Mouse (Mus musculus) adrenal gland, adult 8-10 months (tissue): ENCODE measurements at regions not wholly inside any gene's neighbourhood (a gene's known extent, or its start where the extent isn't known, plus 50 kb on each side); places are given as distances from the start of the nearest gene placed in this dataset.

Experiments
- DNase-seq: peaks from one replicate; pipeline ENCODE4 v3.0.0; 2022

- no peak for DNase-seq
Observed at GRCm38 (mm10) chr9:26575990-26576389, 157.5 kb upstream of the B3gat1 start.

DNA sequence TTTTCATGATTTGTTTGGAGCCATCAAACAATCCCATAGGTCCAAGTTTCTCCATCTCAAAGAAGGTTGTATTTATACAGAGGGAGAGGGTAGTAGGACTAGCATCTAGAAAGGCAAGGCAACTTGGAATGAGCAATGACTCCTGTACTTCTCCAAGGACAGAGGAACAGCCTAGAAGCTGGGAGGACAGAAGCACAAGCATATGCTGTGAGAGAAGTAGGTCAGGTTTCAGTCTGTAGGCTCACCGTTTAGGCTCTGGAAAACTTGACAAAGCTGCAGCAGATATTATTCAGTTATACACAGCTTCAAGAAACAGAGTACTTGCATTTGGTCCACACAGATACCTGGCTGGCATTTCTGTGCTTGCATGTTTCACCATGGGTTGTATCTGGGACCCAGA lies 131.5 kb upstream of the B3gat1 start:
- no peak for DNase-seq

GRCm38 (mm10) chr9:26604552-26604951 lies 129.0 kb upstream of the B3gat1 start:
- no peak for DNase-seq

DNA sequence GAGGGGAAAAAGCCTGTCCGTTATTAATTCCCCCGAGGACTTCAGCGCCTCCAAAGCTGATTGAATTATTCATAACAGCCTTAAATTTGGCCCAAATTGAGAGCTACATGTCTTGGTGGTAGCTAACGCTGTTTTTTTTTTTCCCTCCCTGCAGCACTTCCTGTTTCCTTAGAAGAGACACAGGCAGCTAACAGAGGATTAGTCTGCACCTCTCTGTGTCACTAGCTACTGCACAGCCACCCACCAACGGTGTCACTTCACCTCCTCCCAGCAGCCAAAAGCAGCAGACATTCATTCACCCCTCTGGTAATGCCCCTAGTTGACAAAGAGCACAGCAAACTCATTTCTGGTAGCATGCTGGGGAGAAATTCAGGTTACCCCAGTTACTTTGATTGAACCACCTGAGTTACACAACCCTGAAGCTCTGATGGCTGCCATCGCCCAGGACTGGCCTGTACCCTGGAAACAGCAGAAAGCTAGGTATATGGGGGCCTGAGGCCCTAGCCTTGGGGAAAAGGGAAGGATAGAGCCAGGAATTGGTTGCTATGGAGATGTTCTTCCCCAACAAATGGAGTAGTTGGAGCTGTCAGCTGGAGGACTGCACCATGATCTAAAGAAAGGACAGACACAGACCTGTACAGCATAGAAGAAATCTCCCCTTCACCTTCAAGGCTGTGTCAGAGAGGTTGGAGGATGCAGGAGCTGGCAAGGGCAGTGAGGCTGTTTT lies 121.7 kb upstream of the B3gat1 start:
- DNase-seq = peak; percentile 5

DNA sequence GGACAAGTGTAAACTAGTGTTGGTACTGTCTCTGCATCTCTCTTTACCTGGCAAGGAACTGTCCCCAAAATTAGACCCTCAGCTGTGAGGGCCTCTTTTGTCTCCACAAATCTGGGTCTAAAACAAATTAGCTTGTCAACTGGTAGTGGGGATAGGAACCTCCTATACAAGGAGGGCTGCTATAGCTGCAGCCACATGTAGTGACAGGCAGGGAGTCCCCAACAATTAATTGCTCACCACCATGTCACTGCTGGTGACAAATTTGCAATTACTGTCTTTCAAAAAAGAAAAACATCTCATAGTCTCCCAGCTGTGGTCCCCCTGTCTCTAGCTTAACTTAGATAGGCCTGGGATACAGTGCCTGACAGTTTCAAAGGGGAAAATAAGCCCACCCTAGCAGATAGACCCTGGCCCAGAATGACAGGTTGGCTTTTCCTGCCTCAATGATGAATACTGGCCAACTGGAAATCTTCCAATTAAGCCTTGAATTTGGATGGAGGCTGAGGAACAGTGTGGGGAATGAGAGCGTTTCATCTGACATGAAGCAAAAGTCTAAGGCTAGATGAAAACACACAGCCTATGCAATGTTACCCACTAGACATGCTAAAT lies 110.6 kb upstream of the B3gat1 start:
- no peak for DNase-seq

GRCm38 (mm10) chr9:26625171-26625937 lies 108.2 kb upstream of the B3gat1 start:
- DNase-seq = no peak

- no peak for DNase-seq
Observed at GRCm38 (mm10) chr9:26632891-26633650, 100.5 kb upstream of the B3gat1 start.

DNA sequence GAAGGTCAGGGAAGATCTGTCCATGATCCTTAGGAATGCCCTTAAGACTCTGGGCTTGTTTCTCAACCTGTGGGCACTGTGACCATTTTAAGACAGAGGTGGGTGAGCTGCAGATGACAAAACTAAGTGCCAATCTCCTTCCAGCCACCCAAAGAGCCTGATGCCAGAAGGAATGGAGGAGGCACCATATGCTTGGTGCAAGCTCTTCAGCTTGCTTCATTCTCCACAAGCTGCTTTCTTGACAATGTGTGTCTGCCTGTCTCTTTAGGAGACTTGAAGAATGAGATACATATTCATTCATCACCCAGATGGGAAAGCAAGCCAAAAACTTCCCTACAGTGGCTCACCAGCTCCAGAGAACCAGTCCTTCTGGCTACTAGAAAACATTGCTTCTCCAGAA lies 98.3 kb upstream of the B3gat1 start:
- DNase-seq = no peak

DNA sequence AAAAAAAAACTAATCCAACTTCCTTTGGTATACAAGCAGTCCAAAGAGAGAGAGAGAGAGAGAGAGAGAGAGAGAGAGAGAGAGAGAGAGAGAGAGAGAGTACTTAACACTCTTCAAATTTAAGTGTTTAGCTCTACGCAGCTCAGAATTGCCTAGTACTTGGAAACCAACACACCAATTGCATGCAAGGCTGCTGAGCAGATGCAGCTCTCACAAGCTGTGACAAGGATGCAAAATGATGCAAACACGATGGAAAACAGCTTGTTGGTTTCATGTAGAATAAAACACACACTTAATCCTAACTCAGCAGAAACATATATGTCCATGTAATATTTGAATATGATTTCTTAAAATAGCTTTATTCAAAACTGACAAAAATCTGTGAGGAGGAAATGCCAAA lies 94.9 kb upstream of the B3gat1 start:
- DNase-seq = no peak

- DNase-seq = no peak
Observed at GRCm38 (mm10) chr9:26642302-26642701, 91.2 kb upstream of the B3gat1 start.

- DNase-seq = no peak
Observed at GRCm38 (mm10) chr9:26642831-26643230, 90.7 kb upstream of the B3gat1 start.

GRCm38 (mm10) chr9:26649506-26649905 lies 84.0 kb upstream of the B3gat1 start:
- no peak for DNase-seq

- DNase-seq = no peak
Observed at GRCm38 (mm10) chr9:26652920-26653319, 80.6 kb upstream of the B3gat1 start.

DNA sequence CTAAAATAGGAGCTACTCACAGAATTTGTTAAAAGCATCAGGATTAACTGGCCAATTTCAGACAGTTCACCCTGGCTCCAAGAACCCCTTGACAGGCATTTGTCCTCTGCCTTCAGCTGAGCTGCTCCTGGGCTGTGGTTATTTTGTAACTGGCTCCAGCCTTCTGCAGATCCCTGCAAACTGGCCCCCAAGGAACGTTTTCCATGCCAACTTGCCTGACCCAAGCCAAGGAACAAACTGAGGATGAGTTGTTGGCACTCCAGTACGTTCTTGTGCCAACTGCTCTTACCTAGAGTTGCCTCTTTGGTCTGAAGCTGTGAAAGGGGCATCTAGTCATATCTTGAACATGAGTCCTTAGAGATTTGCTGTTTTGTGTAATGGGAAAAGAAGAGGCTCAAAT lies 74.2 kb upstream of the B3gat1 start:
- DNase-seq = no peak

GRCm38 (mm10) chr9:26663544-26663943 lies 70.0 kb upstream of the B3gat1 start:
- no peak for DNase-seq

- DNase-seq = no peak
Observed at GRCm38 (mm10) chr9:26667835-26668234, 65.7 kb upstream of the B3gat1 start.

- DNase-seq = no peak
Observed at GRCm38 (mm10) chr9:26674059-26674757, 59.3 kb upstream of the B3gat1 start.

- no peak for DNase-seq
Observed at GRCm38 (mm10) chr9:26678288-26678687, 55.2 kb upstream of the B3gat1 start.

GRCm38 (mm10) chr9:26681516-26681915 lies 52.0 kb upstream of the B3gat1 start:
- no peak for DNase-seq
